13 mouse cellular contexts compared by ENCODE assay signal in genomic region chr13:4188174-4188573, GRCm38 (mm10). TPM values are rescaled to one million over a fixed set of nuclear protein-coding genes. Genes with fewer than 3 reads are reported as not detected.
DNase-seq lines count a peak whose midpoint lies in the region; ATAC-seq and TF ChIP-seq lines count a peak whose summit lies in the region.
"Had no signal": no experiment of that assay in that cellular context is flagged by ENCODE, and none has a peak within 500 bp of the region (broad histone marks: within the 10 kb centered on the region; RNA-seq: fewer than 3 reads in every experiment).

No protein-coding gene starts in this region.

- H3K4me2 ChIP-seq in lung, embryonic 14.5 days: no peak overlapping the region
- H3K4me2 ChIP-seq: embryonic facial prominence, embryonic 15.5 days; midbrain, embryonic 13.5 days had no signal

- H3K9ac ChIP-seq in lung, embryonic 14.5 days: no peak overlapping the region
- H3K9ac ChIP-seq: embryonic facial prominence, embryonic 15.5 days; midbrain, embryonic 13.5 days had no signal

- H3K4me1 ChIP-seq in heart, embryonic 10.5 days: no peaks in the 10 kb centered on the region
- no peaks in the 10 kb centered on the region for H3K4me1 ChIP-seq in lung, embryonic 14.5 days (ENCODE audit: insufficient read depth)
- H3K4me1 ChIP-seq in cortical plate, adult 2 months (ENCODE audit: control insufficient read depth, insufficient read depth, low read length): no peaks in the 10 kb centered on the region
- H3K4me1 ChIP-seq: embryonic facial prominence, embryonic 15.5 days; midbrain, embryonic 13.5 days had no signal

- no peak for TF ChIP-seq POLR2A in cortical plate, adult 2 months (IDR thresholded peaks at IDR 0.05; ENCODE audit: extremely low read depth, insufficient read depth, low read length)

- H3K36me3 ChIP-seq in heart, embryonic 10.5 days: no peaks in the 10 kb centered on the region
- no peaks in the 10 kb centered on the region for H3K36me3 ChIP-seq in lung, embryonic 14.5 days (ENCODE audit: insufficient read depth)
- H3K36me3 ChIP-seq: embryonic facial prominence, embryonic 15.5 days; G1E; midbrain, embryonic 13.5 days had no signal

- H3K27ac ChIP-seq in heart, embryonic 10.5 days: no peak overlapping the region
- no peak overlapping the region for H3K27ac ChIP-seq in lung, embryonic 14.5 days (ENCODE audit: low read depth)
- no peak overlapping the region for H3K27ac ChIP-seq in cortical plate, adult 2 months (ENCODE audit: insufficient read depth, low read length)
- H3K27ac ChIP-seq: embryonic facial prominence, embryonic 15.5 days; midbrain, embryonic 13.5 days had no signal

- no peaks in the 10 kb centered on the region for H3K27me3 ChIP-seq in heart, embryonic 10.5 days (ENCODE audit: insufficient read depth, poor library complexity, severe bottlenecking)
- H3K27me3 ChIP-seq in lung, embryonic 14.5 days (ENCODE audit: insufficient read depth, low read length): no peaks in the 10 kb centered on the region
- H3K27me3 ChIP-seq: embryonic facial prominence, embryonic 15.5 days; midbrain, embryonic 13.5 days had no signal

- H3K4me3 ChIP-seq in heart, embryonic 10.5 days: no peak overlapping the region
- H3K4me3 ChIP-seq in lung, embryonic 14.5 days (ENCODE audit: low read depth, low read length): no peak overlapping the region
- no peak overlapping the region for H3K4me3 ChIP-seq in cortical plate, adult 2 months (ENCODE audit: insufficient read depth, low read length)
- H3K4me3 ChIP-seq: embryonic facial prominence, embryonic 15.5 days; midbrain, embryonic 13.5 days had no signal

- intact Hi-C loops in gastrocnemius, postnatal 14 days (cut with DNase I; ENCODE audit: low total_unique reads): no loop called here

- TF ChIP-seq CTCF in lung, embryonic 14.5 days (IDR thresholded peaks at IDR 0.05; ENCODE audit: low read depth): peak; percentile 52
- peak; percentile 21; the same call in 1 of the 2 replicates for TF ChIP-seq CTCF in cortical plate, adult 2 months (IDR thresholded peaks at IDR 0.05; ENCODE audit: extremely low read depth, insufficient read depth, low read length)

- no peaks in the 10 kb centered on the region for H3K9me3 ChIP-seq in heart, embryonic 10.5 days
- H3K9me3 ChIP-seq in lung, embryonic 14.5 days (ENCODE audit: low read depth, low read length): no peaks in the 10 kb centered on the region
- H3K9me3 ChIP-seq: embryonic facial prominence, embryonic 15.5 days; midbrain, embryonic 13.5 days had no signal

- 84% methylated on average over 2 of the region's 2 CpGs for WGBS in heart, embryonic 10.5 days
- WGBS in lung, embryonic 14.5 days: 82% methylated on average over 2 of the region's 2 CpGs

- DNase-seq in heart, adult 8-10 months (ENCODE audit: low spot score): peak; percentile 31
- no peak for DNase-seq in heart, embryonic 10.5 days (ENCODE audit: low spot score)
- peak; percentile 52 for DNase-seq in lung, embryonic 14.5 days
- no peak for DNase-seq in lung, postnatal 4 days
- peak; percentile 5 for DNase-seq in retina, postnatal 1 day
- DNase-seq in gastrocnemius, postnatal 14 days: no peak
- DNase-seq: gastrocnemius, postnatal 10 days; thymus, adult 18-20 months had no signal

- ATAC-seq in lung, embryonic 14.5 days (ENCODE audit: insufficient read depth): no peak
- ATAC-seq: inflammation-experienced regulatory T-cells, adult 6 months; midbrain, embryonic 13.5 days had no signal

RNA-seq across cellular contexts. Expression of gene Akr1c13, which starts 2.8 kb away (rescaled TPM):
- 1 to 10 TPM in 3 of 4 experiments, under 1 TPM in 1; 0.76 to 2.2 (median 1.8) TPM for total RNA-seq in heart, adult 8-10 months (2022)
- 2.5 and 7.0 TPM in 2 replicates for polyA plus RNA-seq in heart, embryonic 10.5 days (2016; fragmentation: Nextera tagmentation; extraction: Ambion mirVana)
- 3.8 and 4.4 TPM in 2 replicates for polyA plus RNA-seq in lung, embryonic 14.5 days (2014; fragmentation: Nextera tagmentation; extraction: Ambion mirVana)
- 0.38 and 0.40 TPM in 2 replicates for polyA plus RNA-seq in cortical plate, adult 2 months (2012; rRNA removed)
- total RNA-seq in gastrocnemius, postnatal 14 days (2021): under 1 TPM in 1 of 2 experiments, not detected in 1; 0.47 TPM

RNA-seq across cellular contexts. Expression of gene Akr1c18, which starts 37.7 kb away (rescaled TPM):
- total RNA-seq in heart, adult 8-10 months (2022): not detected
- 0.11 TPM in 1 of 2 replicates, not detected in the other for polyA plus RNA-seq in heart, embryonic 10.5 days (2016; fragmentation: Nextera tagmentation; extraction: Ambion mirVana)
- 0.22 and 0.57 TPM in 2 replicates for polyA plus RNA-seq in lung, embryonic 14.5 days (2014; fragmentation: Nextera tagmentation; extraction: Ambion mirVana)
- 1.8 and 2.0 TPM in 2 replicates for polyA plus RNA-seq in cortical plate, adult 2 months (2012; rRNA removed)
- under 1 TPM; 0.25 to 0.38 TPM for total RNA-seq in gastrocnemius, postnatal 14 days (2021)
- total RNA-seq: G1E had no signal
- polyA plus RNA-seq: G1E; midbrain, embryonic 13.5 days had no signal

RNA-seq across cellular contexts. Expression of gene Akr1c19, which starts 40.3 kb away (rescaled TPM):
- total RNA-seq in heart, adult 8-10 months (2022): 1 to 10 TPM; 1.7 to 2.3 (median 1.8) TPM
- polyA plus RNA-seq in heart, embryonic 10.5 days (2016; fragmentation: Nextera tagmentation; extraction: Ambion mirVana): 0.49 and 13.4 TPM in 2 replicates
- 10.6 and 13.3 TPM in 2 replicates for polyA plus RNA-seq in lung, embryonic 14.5 days (2014; fragmentation: Nextera tagmentation; extraction: Ambion mirVana)
- polyA plus RNA-seq in cortical plate, adult 2 months (2012; rRNA removed): not detected in 2 replicates
- total RNA-seq in gastrocnemius, postnatal 14 days (2021): under 1 TPM; 0.18 to 0.49 TPM
- polyA plus RNA-seq: G1E; inflammation-experienced regulatory T-cells, adult 6 months had no signal

Comparison
In these comparisons a context has a peak if more than half of its experiments do, and no peak if none do; other contexts are left out.
1. DNase-seq: peak in heart, adult 8-10 months (single experiment), lung, embryonic 14.5 days (single experiment) and retina, postnatal 1 day (single experiment); none in heart, embryonic 10.5 days (single experiment), lung, postnatal 4 days (0 of 2) and gastrocnemius, postnatal 14 days (single experiment).